Mouse (Mus musculus): ENCODE data around the gene Atxn7l1. TPM values are rescaled to one million over a fixed set of nuclear protein-coding genes. Genes with fewer than 3 reads are reported as not detected.

Gene Atxn7l1
- polyA plus RNA-seq, 1 experiment from 2014 or later = 11.8 TPM

- WGBS = 56% methylated on average over 9 of the region's 9 CpGs
- Histone ChIP-seq H3K4me1 (peaks cover 17% of the 10 kb centered on the region), H3K27ac (no peak overlapping the region), H3K4me2 (no peak overlapping the region), H3K4me3 (no peak overlapping the region), H3K27me3 (no peaks in the 10 kb centered on the region), H3K9me3 (no peaks in the 10 kb centered on the region), H3K36me3 (no peaks in the 10 kb centered on the region), H3K9ac (no peak overlapping the region)
- peak; percentile 53; the same call in 1 of the 2 replicates for ATAC-seq (ENCODE audit: borderline replicate concordance, extremely low read depth, low FRiP score, low TSS enrichment)
Observed at GRCm38 (mm10) chr12:33285933-33286649, 138.6 kb downstream of the Atxn7l1 start.

DNA sequence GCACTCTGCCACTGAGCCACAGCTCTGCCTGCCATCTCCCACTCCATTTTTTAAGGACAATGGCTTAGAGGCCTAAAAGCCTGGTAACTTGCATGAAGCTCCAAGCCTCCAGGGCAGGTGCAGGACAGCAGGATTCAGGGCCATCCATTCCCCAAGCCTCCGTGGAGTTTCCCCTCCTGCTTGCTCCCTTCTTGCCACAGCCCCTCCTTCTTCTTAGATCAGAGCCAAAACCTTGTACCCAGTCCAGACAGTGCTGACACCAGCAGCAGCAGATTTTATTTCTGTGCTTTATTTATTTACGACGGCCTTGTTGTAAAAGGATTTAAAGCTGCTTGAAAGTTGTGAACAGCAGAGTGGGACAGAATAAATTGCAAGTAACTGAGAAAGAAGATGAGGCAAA lies 140.2 kb downstream of the Atxn7l1 start:
- Histone ChIP-seq H3K27ac (no peak overlapping the region), H3K4me1 (peaks cover 17% of the 10 kb centered on the region), H3K9ac (no peak overlapping the region), H3K27me3 (no peaks in the 10 kb centered on the region), H3K36me3 (no peaks in the 10 kb centered on the region), H3K4me2 (no peak overlapping the region), H3K9me3 (no peaks in the 10 kb centered on the region), H3K4me3 (no peak overlapping the region)
- ATAC-seq (ENCODE audit: borderline replicate concordance, extremely low read depth, low FRiP score, low TSS enrichment) = no peak
- 52% methylated on average over 3 of the region's 3 CpGs for WGBS

DNA sequence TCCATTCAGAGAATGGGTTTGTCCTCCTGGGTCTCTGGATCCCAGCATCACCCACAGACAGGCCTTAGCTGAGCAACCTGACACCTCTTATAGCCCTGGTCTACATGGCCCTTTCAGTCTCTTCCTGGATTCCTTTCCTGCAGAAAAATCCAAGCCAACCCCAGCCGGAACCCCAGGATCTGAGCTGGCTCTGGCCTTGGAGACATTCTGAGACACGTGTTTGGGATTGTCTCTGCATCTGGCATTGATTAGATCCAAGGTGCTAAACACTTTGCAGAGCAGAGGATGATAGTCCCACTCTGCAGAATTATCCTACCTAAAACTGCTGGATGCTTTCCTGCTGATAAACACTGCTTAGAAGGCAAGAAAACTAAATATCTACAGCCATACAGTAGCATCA lies 141.3 kb downstream of the Atxn7l1 start:
- H3K4me1 ChIP-seq = peaks cover 17% of the 10 kb centered on the region
- H3K4me2 ChIP-seq = no peak overlapping the region
- no peak for ATAC-seq (ENCODE audit: borderline replicate concordance, extremely low read depth, low FRiP score, low TSS enrichment)
- no peak overlapping the region for H3K4me3 ChIP-seq
- H3K27ac ChIP-seq = no peak overlapping the region
- no peaks in the 10 kb centered on the region for H3K9me3 ChIP-seq
- 60% methylated on average over 2 of the region's 2 CpGs for WGBS
- H3K9ac ChIP-seq = no peak overlapping the region
- H3K27me3 ChIP-seq = no peaks in the 10 kb centered on the region
- no peaks in the 10 kb centered on the region for H3K36me3 ChIP-seq

DNA sequence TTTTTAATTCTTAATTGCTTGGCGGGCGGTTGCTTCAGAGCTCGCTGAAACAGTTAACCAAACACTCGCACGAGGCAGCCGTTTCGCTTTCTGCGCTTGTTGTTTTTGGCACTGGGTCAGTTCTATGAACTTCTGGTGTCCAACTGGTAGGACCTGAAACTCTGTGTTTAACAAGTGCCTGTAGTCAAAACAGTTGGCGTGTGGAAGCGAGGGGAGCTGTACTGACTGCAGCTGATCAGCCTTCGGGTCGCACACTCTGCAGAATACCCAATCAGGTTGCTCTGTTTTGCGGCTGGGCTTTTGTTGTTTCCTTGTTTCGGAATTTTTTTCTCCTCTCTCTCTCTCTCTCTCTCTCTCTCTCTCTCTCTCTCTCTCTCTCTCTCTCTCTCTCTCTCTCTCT lies 154.6 kb downstream of the Atxn7l1 start:
- Histone ChIP-seq H3K27me3 (no peaks in the 10 kb centered on the region), H3K27ac (peak overlapping the region; percentile 85), H3K9me3 (no peaks in the 10 kb centered on the region), H3K9ac (peak overlapping the region; percentile 34; the same call in 1 of the 2 replicates), H3K4me1 (peaks cover 18% of the 10 kb centered on the region), H3K36me3 (no peaks in the 10 kb centered on the region), H3K4me2 (peak overlapping the region; percentile 88), H3K4me3 (peak overlapping the region; percentile 53)
- peak; percentile 86; the same call in 1 of the 2 replicates for ATAC-seq (ENCODE audit: borderline replicate concordance, extremely low read depth, low FRiP score, low TSS enrichment)
- WGBS = under 1% methylated on average over 14 of the region's 14 CpGs

DNA sequence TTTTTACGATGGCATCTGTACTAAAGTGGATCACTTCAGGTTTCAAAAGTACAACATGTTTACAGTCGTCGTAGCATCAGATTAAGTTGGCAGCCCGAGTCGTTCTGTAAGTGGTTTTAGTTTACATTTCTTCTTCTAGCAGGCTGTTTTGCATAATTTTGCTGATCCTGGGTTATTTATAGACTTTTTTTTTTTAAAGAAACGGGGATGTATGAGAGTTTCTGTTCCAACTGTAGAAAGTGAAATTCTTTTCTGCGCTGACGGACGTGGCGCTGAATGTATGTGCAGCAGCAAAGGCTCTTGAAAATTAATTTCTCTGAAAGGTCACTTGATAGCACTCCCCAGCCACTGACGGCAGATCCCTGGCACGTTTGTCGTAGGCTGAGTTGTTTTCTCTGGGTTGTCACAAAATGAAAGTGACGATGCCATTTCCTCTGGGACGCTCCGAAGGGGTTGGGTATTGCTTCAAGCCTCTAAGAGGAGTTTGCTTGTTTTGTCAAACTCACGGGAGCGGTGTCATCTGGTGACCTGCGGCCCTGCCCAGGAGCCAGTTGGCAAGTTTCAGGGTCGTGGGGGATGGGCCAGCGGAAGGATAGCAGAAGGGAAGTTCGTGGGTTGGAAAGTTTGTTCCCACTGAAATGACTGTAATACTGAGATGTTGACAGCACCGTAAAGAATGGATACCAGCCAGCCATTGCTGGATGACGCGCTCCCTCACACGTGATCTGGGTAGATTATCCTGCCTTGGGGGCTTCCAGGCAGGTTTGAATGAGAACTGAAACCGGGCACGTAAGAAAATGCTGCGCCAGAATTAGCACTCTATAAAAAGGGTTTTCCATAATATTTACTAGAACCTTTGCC lies 155.3 kb downstream of the Atxn7l1 start:
- no peaks in the 10 kb centered on the region for H3K36me3 ChIP-seq
- no peaks in the 10 kb centered on the region for H3K27me3 ChIP-seq
- WGBS = under 1% methylated on average over 29 of the region's 29 CpGs
- peaks cover 18% of the 10 kb centered on the region for H3K4me1 ChIP-seq
- H3K4me3 ChIP-seq = peak overlapping the region; percentile 53
- ATAC-seq (ENCODE audit: borderline replicate concordance, extremely low read depth, low FRiP score, low TSS enrichment) = peak; percentile 56; the same call in 1 of the 2 replicates
- H3K9me3 ChIP-seq = no peaks in the 10 kb centered on the region
- H3K27ac ChIP-seq = peak overlapping the region; percentile 85
- peak overlapping the region; percentile 41; the same call in 1 of the 2 replicates for H3K9ac ChIP-seq
- peak overlapping the region; percentile 88 for H3K4me2 ChIP-seq

DNA sequence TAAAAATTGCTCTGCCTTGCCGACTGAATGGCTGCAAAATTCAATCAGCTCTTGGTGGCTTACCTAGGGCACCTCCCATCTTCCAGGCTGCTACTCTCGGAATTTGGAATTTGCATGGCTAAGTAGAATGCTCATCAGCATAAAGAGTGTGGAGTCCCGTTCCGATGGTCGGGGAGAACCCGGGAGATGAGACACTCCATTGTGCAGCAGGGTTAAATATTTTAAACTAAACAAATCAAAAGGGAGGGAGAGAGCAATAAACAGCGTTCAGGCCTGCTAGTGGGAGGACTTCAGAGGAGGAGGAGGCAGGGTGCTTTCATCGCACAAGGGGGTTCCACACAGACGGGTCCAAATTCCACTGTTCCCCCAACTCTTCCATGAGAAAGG lies 155.9 kb downstream of the Atxn7l1 start:
- no peaks in the 10 kb centered on the region for H3K36me3 ChIP-seq
- ATAC-seq (ENCODE audit: borderline replicate concordance, extremely low read depth, low FRiP score, low TSS enrichment) = peak; percentile 47; the same call in 1 of the 2 replicates
- peak overlapping the region; percentile 53 for H3K4me3 ChIP-seq
- H3K27me3 ChIP-seq = no peaks in the 10 kb centered on the region
- WGBS = 6% methylated on average over 9 of the region's 9 CpGs
- peak overlapping the region; percentile 85 for H3K27ac ChIP-seq
- no peaks in the 10 kb centered on the region for H3K9me3 ChIP-seq
- H3K4me1 ChIP-seq = peaks cover 18% of the 10 kb centered on the region
- peak overlapping the region; percentile 88 for H3K4me2 ChIP-seq
- H3K9ac ChIP-seq = no peak overlapping the region

GRCm38 (mm10) chr12:33305106-33305505 lies 157.6 kb downstream of the Atxn7l1 start:
- Histone ChIP-seq H3K27me3 (no peaks in the 10 kb centered on the region), H3K4me3 (no peak overlapping the region), H3K4me2 (no peak overlapping the region), H3K27ac (no peak overlapping the region), H3K4me1 (peaks cover 18% of the 10 kb centered on the region), H3K9me3 (no peaks in the 10 kb centered on the region), H3K9ac (no peak overlapping the region), H3K36me3 (no peaks in the 10 kb centered on the region)
- ATAC-seq (ENCODE audit: borderline replicate concordance, extremely low read depth, low FRiP score, low TSS enrichment) = no peak
- 86% methylated on average over 9 of the region's 9 CpGs for WGBS

- no peak for ATAC-seq (ENCODE audit: borderline replicate concordance, extremely low read depth, low FRiP score, low TSS enrichment)
Observed at GRCm38 (mm10) chr12:33306476-33306875, 159.0 kb downstream of the Atxn7l1 start.

DNA sequence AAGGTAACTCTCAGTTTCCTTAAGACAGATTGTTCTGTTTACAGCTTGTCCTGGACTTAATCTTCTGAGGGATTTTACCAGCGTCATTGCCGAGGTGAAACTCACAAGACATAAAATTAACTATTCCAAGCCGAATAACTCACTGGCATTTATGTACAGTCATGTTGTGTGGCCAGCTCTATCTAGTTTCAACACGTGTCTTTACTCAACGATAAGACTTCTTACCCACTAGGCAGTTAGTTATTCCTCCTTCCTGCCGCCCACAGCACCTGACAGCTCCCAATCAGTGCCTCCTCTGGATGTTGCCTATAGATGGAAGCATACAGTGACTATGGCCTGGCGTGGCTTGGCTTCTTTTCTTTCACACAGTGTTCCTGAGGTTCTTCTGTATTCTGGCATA lies 161.2 kb downstream of the Atxn7l1 start:
- 81% methylated on average over 7 of the region's 7 CpGs for WGBS
- no peak for ATAC-seq (ENCODE audit: borderline replicate concordance, extremely low read depth, low FRiP score, low TSS enrichment)

More at GRCm38 (mm10) chr12:33306476-33306875, 159.0 kb downstream of the Atxn7l1 start:
- no peaks in the 10 kb centered on the region for H3K27me3 ChIP-seq
- no peaks in the 10 kb centered on the region for H3K36me3 ChIP-seq
- WGBS = 63% methylated on average over 3 of the region's 5 CpGs
- H3K4me3 ChIP-seq = no peak overlapping the region
- H3K4me1 ChIP-seq = peaks cover 22% of the 10 kb centered on the region
- no peak overlapping the region for H3K4me2 ChIP-seq
- no peak overlapping the region for H3K9ac ChIP-seq
- no peak overlapping the region for H3K27ac ChIP-seq
- no peaks in the 10 kb centered on the region for H3K9me3 ChIP-seq

DNA sequence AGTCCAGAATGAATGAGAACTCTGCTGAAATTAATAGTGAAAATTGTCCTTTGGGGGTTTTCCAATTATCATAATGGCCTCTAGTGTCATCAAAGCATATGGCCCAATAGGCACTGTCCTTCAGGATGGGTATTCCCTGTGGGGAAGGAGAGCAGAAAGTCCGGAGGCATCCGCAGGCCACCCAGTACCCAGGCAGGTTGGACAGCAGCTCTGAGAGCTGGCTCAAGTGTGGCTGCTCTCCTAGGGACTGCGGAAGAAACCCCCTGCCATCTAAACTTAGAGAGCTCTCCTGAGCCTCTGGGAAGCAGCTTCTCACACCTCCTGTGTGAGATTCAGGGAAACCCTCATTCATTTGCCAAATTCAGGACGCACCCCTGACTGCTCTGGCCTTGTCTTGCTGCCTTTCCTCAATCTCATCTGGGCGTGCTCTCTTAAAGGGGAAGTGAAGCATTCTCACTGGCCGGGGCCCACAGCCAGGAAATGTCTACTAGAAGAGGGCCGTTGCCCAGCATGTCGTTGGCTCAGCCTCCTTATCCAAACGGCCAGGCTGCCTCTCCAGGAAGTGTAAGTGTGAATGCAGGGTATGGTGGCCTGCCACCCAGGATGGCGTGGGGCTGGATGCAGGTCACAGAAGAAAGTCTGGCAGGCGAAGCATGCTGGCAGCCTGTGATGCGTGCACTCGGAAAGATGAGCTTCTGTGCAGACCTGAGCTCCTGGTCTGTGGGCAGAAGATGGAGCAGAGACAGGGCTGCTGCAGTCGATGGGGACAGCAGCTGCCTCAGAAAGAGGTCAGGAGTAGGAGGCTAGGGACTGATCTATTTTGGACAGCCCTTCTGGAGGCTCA lies 166.6 kb downstream of the Atxn7l1 start:
- no peaks in the 10 kb centered on the region for H3K27me3 ChIP-seq
- H3K9ac ChIP-seq = no peak overlapping the region
- H3K36me3 ChIP-seq = no peaks in the 10 kb centered on the region
- H3K4me1 ChIP-seq = peaks cover 22% of the 10 kb centered on the region
- H3K4me3 ChIP-seq = peak overlapping the region; percentile 21; the same call in 1 of the 2 replicates
- WGBS = 13% methylated on average over 14 of the region's 14 CpGs
- peak overlapping the region; percentile 50 for H3K4me2 ChIP-seq
- H3K27ac ChIP-seq = peak overlapping the region; percentile 60
- no peaks in the 10 kb centered on the region for H3K9me3 ChIP-seq
- peak; percentile 76 for ATAC-seq (ENCODE audit: borderline replicate concordance, extremely low read depth, low FRiP score, low TSS enrichment)

More for the DNA sequence above, 161.2 kb downstream of the Atxn7l1 start:
- H3K4me2 ChIP-seq = no peak overlapping the region
- H3K4me3 ChIP-seq = no peak overlapping the region
- H3K9me3 ChIP-seq = no peaks in the 10 kb centered on the region
- H3K27ac ChIP-seq = no peak overlapping the region
- peaks cover 12% of the 10 kb centered on the region for H3K4me1 ChIP-seq
- no peak overlapping the region for H3K9ac ChIP-seq
- no peaks in the 10 kb centered on the region for H3K36me3 ChIP-seq
- no peaks in the 10 kb centered on the region for H3K27me3 ChIP-seq

DNA sequence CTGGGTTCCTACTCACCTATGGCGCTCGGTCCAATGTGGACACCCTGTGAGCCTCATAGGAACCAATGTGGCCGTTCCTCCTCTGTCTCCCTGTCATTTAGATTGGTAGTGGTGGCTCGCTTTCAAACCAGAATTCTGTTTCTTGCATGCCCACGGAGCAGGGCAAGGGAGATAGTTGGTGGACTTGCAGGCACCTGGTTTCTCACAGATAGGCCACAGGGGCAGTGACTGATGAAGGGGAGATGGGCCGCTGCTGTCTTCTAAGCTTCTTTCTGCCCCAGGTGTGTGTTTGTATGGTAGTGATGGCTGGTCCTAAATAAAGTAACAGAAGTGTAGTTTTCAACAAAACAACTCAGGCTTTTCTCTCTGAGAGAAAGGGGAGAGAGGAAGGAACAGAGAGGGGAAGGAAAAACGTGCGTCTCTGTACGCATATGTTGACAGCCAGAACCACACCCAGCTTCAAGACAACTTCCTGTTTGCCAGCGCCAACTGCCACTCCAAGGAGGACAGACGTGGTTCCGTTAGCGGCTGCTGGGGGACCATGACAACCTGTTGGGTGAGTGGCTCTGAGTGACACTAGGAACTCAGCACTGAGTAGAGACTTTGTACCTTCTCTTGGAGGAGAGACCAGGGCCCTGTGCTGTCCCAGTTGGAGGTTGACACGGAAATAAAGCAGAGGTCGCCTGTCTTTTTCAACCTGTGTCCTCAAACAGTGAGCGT lies 167.6 kb downstream of the Atxn7l1 start:
- H3K27me3 ChIP-seq = no peaks in the 10 kb centered on the region
- no peak overlapping the region for H3K4me3 ChIP-seq
- peaks cover 22% of the 10 kb centered on the region for H3K4me1 ChIP-seq
- ATAC-seq (ENCODE audit: borderline replicate concordance, extremely low read depth, low FRiP score, low TSS enrichment) = no peak
- 73% methylated on average over 16 of the region's 16 CpGs for whole genome bisulfite sequencing
- no peak overlapping the region for H3K9ac ChIP-seq
- H3K27ac ChIP-seq = peak overlapping the region; percentile 60
- H3K4me2 ChIP-seq = peak overlapping the region; percentile 25; the same call in 1 of the 2 replicates
- no peaks in the 10 kb centered on the region for H3K36me3 ChIP-seq
- no peaks in the 10 kb centered on the region for H3K9me3 ChIP-seq
